Mouse (Mus musculus) brown adipose tissue, adult 24 weeks (tissue): ENCODE results near the gene Sept4. TPM values are rescaled to one million over a fixed set of nuclear protein-coding genes. Genes with fewer than 3 reads are reported as not detected.
A peak's percentile ranks its signal among the peaks of the same experiment; 100 is the strongest.

Experiments used
- H3K27ac ChIP-seq: fragments of 200-500 bp; replicated peaks from 2 replicates; pipeline ENCODE4 v1.5.1; 2012; ENCODE audit warnings: low read depth, mild to moderate bottlenecking, low read length
- H3K4me1 ChIP-seq: fragments of 200-500 bp; 2 replicates; pipeline ENCODE4 v1.6.1; 2012; ENCODE audit warnings: low read length, mixed read lengths; ENCODE audit not compliant: control insufficient read depth, insufficient read depth, insufficient read length
- H3K4me3 ChIP-seq: fragments of 200-500 bp; 2 replicates; pipeline ENCODE4 v1.5.1; 2012; ENCODE audit warnings: low read depth, mild to moderate bottlenecking, low read length, moderate library complexity; ENCODE audit not compliant: insufficient read depth
- polyA plus RNA-seq: library from polyadenylated mRNA; stranded (reverse); fragments of >200 nt; gene quantifications from 2 replicates; pipeline ENCODE4 v1.2.4, GENCODE M21; 2012; ENCODE audit not compliant: missing spikeins, insufficient read depth, insufficient read length

Gene Sept4
- polyA plus RNA-seq = 19.7 and 35.0 TPM in 2 replicates

GRCm38 (mm10) chr11:87568255-87568953, at the start of gene Sept4:
Gene Sept4, plus strand, starts transcription at chr11:87568903.
- H3K27ac ChIP-seq = peak within 1 kb of the TSS; percentile 99

GRCm38 (mm10) chr11:87519260-87519659, 49.4 kb upstream of the Sept4 start:
- Histone ChIP-seq H3K4me3 (no peak overlapping the region), H3K4me1 (0 out of 2 replicates have a peak, but pooled peaks cover under 1% of the 10 kb centered on the region), H3K27ac (no peak overlapping the region)

More at GRCm38 (mm10) chr11:87568255-87568953, at the start of gene Sept4:
- Histone ChIP-seq H3K4me3 (no peak within 1 kb of the TSS), H3K4me1 (peaks cover 41% of the 10 kb centered on the region)

- Histone ChIP-seq H3K27ac (no peak overlapping the region), H3K4me3 (no peak overlapping the region), H3K4me1 (peaks cover 5% of the 10 kb centered on the region; the same call in 1 of the 2 replicates)
Observed at GRCm38 (mm10) chr11:87523466-87523865, 45.2 kb upstream of the Sept4 start.

GRCm38 (mm10) chr11:87523967-87524366, 44.7 kb upstream of the Sept4 start:
- Histone ChIP-seq H3K4me1 (peaks cover 5% of the 10 kb centered on the region; the same call in 1 of the 2 replicates), H3K4me3 (no peak overlapping the region), H3K27ac (no peak overlapping the region)

- peak overlapping the region; percentile 46 for H3K27ac ChIP-seq
- no peak overlapping the region for H3K4me3 ChIP-seq
- peaks cover 5% of the 10 kb centered on the region; the same call in 1 of the 2 replicates for H3K4me1 ChIP-seq
Observed at GRCm38 (mm10) chr11:87524780-87525179, 43.9 kb upstream of the Sept4 start.

GRCm38 (mm10) chr11:87527364-87527763, 41.3 kb upstream of the Sept4 start:
- no peak overlapping the region for H3K27ac ChIP-seq
- peaks cover 5% of the 10 kb centered on the region; the same call in 1 of the 2 replicates for H3K4me1 ChIP-seq
- no peak overlapping the region for H3K4me3 ChIP-seq

GRCm38 (mm10) chr11:87527990-87528389, 40.7 kb upstream of the Sept4 start:
- Histone ChIP-seq H3K27ac (no peak overlapping the region), H3K4me1 (peaks cover 5% of the 10 kb centered on the region; the same call in 1 of the 2 replicates), H3K4me3 (no peak overlapping the region)

- Histone ChIP-seq H3K27ac (no peak overlapping the region), H3K4me3 (no peak overlapping the region), H3K4me1 (no peaks in the 10 kb centered on the region)
Observed at GRCm38 (mm10) chr11:87531695-87532094, 37.0 kb upstream of the Sept4 start.

- Histone ChIP-seq H3K4me3 (no peak overlapping the region), H3K4me1 (no peaks in the 10 kb centered on the region), H3K27ac (no peak overlapping the region)
Observed at GRCm38 (mm10) chr11:87542285-87542684, 26.4 kb upstream of the Sept4 start.

- Histone ChIP-seq H3K4me3 (no peak overlapping the region), H3K4me1 (no peaks in the 10 kb centered on the region), H3K27ac (no peak overlapping the region)
Observed at GRCm38 (mm10) chr11:87542906-87543305, 25.8 kb upstream of the Sept4 start.

- no peak overlapping the region for H3K4me3 ChIP-seq
- H3K4me1 ChIP-seq = peaks cover 6% of the 10 kb centered on the region; the same call in 1 of the 2 replicates
- H3K27ac ChIP-seq = no peak overlapping the region
Observed at GRCm38 (mm10) chr11:87553342-87553741, 15.4 kb upstream of the Sept4 start.

- Histone ChIP-seq H3K4me1 (peaks cover 6% of the 10 kb centered on the region; the same call in 1 of the 2 replicates), H3K27ac (peak overlapping the region; percentile 74), H3K4me3 (no peak overlapping the region)
Observed at GRCm38 (mm10) chr11:87554386-87554785, 14.3 kb upstream of the Sept4 start.

GRCm38 (mm10) chr11:87555106-87555703, 13.5 kb upstream of the Sept4 start:
- Histone ChIP-seq H3K4me3 (no peak overlapping the region), H3K27ac (peak overlapping the region; percentile 77), H3K4me1 (peaks cover 6% of the 10 kb centered on the region; the same call in 1 of the 2 replicates)

- no peaks in the 10 kb centered on the region for H3K4me1 ChIP-seq
- H3K4me3 ChIP-seq = no peak overlapping the region
Observed at GRCm38 (mm10) chr11:87561208-87561607, 7.5 kb upstream of the Sept4 start.

GRCm38 (mm10) chr11:87566501-87566900, 2.2 kb upstream of the Sept4 start, which contains the start of gene Gm11492:
Gene Gm11492, plus strand, starts transcription at chr11:87566653.
- H3K27ac ChIP-seq = peak within 1 kb of the TSS; percentile 99
- H3K4me3 ChIP-seq = no peak within 1 kb of the TSS
- peaks cover 34% of the 10 kb centered on the region for H3K4me1 ChIP-seq

More at GRCm38 (mm10) chr11:87561208-87561607, 7.5 kb upstream of the Sept4 start:
- no peak overlapping the region for H3K27ac ChIP-seq
